Mouse (Mus musculus): Measurements from ENCODE around the gene Acsl1.

- TF ChIP-seq CTCF (IDR thresholded peaks at IDR 0.05; ENCODE audit: borderline replicate concordance, insufficient read depth, low read length) = no peak
- TF ChIP-seq POLR2A (IDR thresholded peaks at IDR 0.05; ENCODE audit: low read depth, low read length) = no peak
Measured at GRCm38 (mm10) chr8:46551029-46551428, 80.2 kb downstream of the Acsl1 start.
